Mouse (Mus musculus) G1E-ER4 (cell line): ENCODE measurements around the gene Taf9b. TPM values are rescaled to one million over a fixed set of nuclear protein-coding genes. Genes with fewer than 3 reads are reported as not detected.

Experiments used
- GATA1 ChIP-seq: IDR thresholded peaks from one replicate; pipeline ENCODE4 v1.8.0; 2012; ENCODE audit warnings: low read length, inconsistent platforms
- polyA plus RNA-seq: library from polyadenylated mRNA; stranded (reverse); fragments of >175 nt; gene quantifications from 2 replicates; pipeline ENCODE4 v1.2.3, GENCODE M21; 2012

Gene Taf9b
- 0.25 and 0.46 TPM in 2 replicates for polyA plus RNA-seq

- no peak for TF ChIP-seq GATA1
Measured at GRCm38 (mm10) chrX:106221058-106221457, at the start of gene Taf9b. Gene Taf9b (minus strand): TSS chrX:106221158.

GRCm38 (mm10) chrX:106255276-106255675 is 34.3 kb upstream of the Taf9b start, which contains the start of gene Fnd3c2:
Gene Fnd3c2 (minus strand): TSS chrX:106255376.
- TF ChIP-seq GATA1 = no peak

GRCm38 (mm10) chrX:106219171-106220032 is 1.6 kb downstream of the Taf9b start:
- TF ChIP-seq GATA1 = no peak

- no peak for TF ChIP-seq GATA1
Measured at GRCm38 (mm10) chrX:106209100-106209499, 11.9 kb downstream of the Taf9b start.

- TF ChIP-seq GATA1 = no peak
Measured at GRCm38 (mm10) chrX:106198904-106199303, 22.1 kb downstream of the Taf9b start.

- TF ChIP-seq GATA1 = no peak
Measured at GRCm38 (mm10) chrX:106197308-106197707, 23.6 kb downstream of the Taf9b start.

- TF ChIP-seq GATA1 = no peak
Measured at GRCm38 (mm10) chrX:106190091-106190490, 30.9 kb downstream of the Taf9b start.

- TF ChIP-seq GATA1 = no peak
Measured at GRCm38 (mm10) chrX:106189356-106189755, 31.6 kb downstream of the Taf9b start.

GRCm38 (mm10) chrX:106187737-106188136 is 33.2 kb downstream of the Taf9b start:
- TF ChIP-seq GATA1 = no peak

GRCm38 (mm10) chrX:106186713-106187649 is 34.0 kb downstream of the Taf9b start, which contains the start of gene Pgk1:
Gene Pgk1 (plus strand): TSS chrX:106187100.
- no peak for TF ChIP-seq GATA1

- no peak for TF ChIP-seq GATA1
Measured at GRCm38 (mm10) chrX:106185706-106186105, 35.3 kb downstream of the Taf9b start.

GRCm38 (mm10) chrX:106184279-106184678 is 36.7 kb downstream of the Taf9b start:
- TF ChIP-seq GATA1 = no peak

GRCm38 (mm10) chrX:106176331-106176730 is 44.6 kb downstream of the Taf9b start:
- no peak for TF ChIP-seq GATA1

GRCm38 (mm10) chrX:106171853-106172154 is 49.2 kb downstream of the Taf9b start:
- TF ChIP-seq GATA1 = no peak

- TF ChIP-seq GATA1 = no peak
Measured at GRCm38 (mm10) chrX:106171106-106171852, 49.7 kb downstream of the Taf9b start.
